Mouse (Mus musculus): Measurements from ENCODE around the gene Pde4a.
"Not testable (repeated sequence)": the region's sequence is repeated elsewhere in the genome, so short reads cannot be mapped to it uniquely, and the experiment has no call there.

The Pde4a gene

DNA sequence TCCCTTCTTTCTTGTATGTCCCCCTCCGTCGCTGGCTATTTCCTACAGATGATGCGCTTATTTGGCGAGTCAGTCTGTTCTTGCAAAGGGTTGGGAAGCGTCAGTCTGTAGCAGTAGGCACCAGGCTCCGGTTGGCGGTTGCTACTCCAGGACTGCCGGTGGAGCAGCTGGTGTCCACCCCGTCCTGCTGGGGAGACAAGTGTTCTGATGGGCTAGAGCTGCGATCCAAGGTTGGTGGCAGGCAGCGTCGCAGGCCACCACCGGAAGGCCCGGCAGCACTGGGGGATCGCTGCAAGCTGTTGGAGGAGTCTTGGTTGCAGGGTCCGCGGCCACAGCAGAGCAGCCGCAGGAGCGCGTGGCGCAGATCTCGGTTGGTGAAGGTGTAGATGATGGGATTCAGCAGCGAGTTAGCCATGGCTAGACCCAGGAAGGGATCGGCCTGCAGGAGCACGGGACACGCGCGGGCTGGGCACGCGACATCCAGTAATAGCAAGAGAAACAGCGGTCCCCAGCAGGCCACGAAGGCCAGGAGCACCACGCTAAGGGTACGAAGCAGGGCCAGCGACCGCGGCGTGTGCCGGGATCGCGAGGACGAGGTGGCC is 78.4 kb downstream of the Pde4a start:
- DNase-seq (ENCODE audit: low spot score in 2 of 2): no peak

DNA sequence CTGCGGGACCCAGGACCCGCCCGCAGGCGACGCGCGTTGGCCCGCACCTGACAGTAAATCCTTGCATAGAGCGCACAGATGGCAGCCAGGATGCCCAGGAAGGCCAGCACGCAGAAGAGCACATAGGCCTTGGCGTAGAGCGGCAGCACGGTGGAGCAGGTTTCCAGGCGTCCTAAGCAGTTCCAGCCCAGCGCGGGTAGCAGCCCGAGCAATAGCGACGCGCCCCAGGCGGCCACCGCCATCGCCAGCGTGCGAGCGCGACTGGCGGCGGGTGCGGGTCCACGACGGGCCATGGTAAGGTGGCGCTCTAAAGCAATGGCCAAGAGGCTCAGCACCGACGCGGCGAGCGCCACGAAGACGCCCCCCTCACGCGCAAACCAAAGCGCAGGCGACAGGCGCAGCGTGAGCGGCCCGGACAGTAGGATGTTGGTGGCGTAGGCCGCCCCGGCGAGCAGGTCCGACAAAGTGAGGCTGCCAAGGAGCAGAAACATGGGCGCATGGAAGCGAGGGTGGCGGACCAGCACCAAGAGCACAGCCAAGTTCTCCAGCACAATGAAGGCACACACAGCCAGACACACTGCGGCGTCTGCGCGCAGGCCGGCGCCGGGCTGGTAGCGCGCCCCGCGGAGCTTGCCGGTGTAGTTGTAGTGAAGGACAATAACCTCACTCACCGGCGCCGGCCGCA is 79.1 kb downstream of the Pde4a start:
- DNase-seq (ENCODE audit: low spot score in 2 of 2): peak in 1 of 2 experiments; percentile 52

DNA sequence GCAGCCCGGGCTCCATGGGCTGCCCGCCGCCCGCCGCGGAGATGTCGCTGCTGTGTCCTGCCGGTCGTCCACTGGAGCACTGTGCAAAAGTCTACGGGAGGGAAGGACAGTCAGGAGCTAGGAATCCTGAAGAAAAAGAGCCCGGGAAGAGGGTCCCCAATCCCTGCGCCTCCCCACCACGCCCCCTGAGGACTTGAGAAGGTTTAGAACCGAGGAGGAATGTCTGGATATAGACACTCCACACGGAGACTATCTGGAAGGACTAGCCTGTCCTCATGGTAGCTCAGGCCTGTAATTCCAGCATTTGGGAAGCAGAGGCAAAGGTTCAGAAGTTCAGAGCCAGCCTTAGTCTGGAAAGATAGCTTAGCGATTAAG is 79.6 kb downstream of the Pde4a start:
- no peak for DNase-seq (ENCODE audit: low spot score in 2 of 2)

DNA sequence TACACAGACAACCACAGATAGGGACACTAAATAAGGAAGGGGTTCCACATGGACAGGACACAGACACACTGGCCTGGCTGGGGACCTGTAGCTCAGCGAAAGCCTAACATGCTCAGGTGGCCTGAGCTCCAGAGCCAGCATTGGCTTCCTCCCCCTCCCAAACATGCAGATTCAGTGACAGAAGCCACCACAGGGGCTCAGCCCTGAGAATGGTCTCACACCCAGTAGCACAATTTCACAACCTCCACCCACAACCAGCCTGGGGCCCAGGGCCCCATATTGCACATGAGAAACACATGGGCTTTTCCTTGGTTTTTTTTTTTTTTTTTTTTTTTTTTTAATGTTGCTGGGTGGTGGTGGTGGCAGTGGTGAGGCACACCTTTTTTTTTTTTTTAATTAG is 80.8 kb downstream of the Pde4a start:
- no peak for DNase-seq (ENCODE audit: low spot score in 2 of 2)

GRCm38 (mm10) chr9:21248326-21248725 is 82.8 kb downstream of the Pde4a start, which contains the start of gene S1pr5:
TSS of gene S1pr5 (minus strand) at chr9:21248443.
- DNase-seq (ENCODE audit: low spot score in 2 of 2): no peak

DNA sequence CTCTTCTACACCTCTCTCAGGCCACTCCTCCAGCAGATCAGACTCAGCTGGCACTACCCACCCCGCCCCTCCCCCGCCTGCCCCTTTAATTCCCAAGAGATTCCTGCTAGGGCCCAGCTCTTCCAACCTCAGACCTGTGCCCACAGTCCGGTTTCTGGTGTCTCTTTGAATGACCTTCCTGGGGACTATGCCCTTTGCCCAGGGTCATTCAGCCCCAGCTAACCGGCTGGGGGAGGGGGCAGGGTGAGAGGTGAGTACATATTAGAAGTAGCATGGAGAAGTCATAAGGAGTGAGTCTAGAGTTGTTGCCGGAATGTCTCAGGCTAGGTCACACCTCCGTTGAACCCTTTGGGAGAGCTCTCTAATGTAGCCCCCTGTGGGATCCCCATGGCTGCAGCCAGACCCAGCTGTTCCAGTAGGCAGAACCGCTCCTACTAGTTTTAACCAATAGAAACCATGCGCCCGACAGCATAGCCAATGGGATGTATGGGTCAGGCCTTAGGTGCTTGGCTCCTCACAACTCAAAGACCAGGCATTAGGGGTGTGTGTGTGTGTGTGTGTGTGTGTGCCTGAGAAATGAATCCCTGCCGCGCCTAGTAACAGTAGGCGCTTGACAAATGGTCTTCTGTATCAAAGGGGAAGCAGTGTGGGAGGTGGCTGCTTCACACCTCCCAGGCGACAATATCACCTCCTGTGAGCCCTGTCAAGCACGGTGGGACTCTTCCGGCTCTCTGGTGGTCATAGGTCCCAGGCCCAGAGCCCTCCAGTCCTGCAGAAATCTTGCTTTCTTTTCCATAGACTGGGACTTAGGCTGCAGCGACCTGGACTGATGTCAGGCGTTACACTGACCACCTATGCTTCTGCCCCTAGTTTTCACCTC is 84.4 kb downstream of the Pde4a start:
- DNase-seq (ENCODE audit: low spot score in 2 of 2): no peak

DNA sequence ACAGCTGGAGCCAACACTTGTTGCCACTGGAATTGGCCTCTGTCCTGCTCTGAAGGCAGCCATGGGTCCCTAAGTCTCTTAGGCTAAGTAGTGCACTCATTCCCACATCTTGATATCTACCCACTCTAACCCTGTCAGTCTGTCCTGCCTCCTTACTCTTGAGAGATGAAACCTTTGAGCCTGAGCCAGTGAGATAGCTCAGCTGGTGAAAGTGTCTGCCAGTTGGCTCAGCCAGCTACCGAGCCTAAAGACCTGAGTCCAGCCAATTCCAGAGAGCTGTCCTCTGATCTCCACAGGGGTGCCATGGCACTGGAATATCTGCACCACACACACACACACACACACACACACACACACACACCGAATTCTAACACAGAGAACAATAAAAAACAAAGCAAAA is 85.0 kb downstream of the Pde4a start:
- no peak for DNase-seq (ENCODE audit: low spot score in 2 of 2)

DNA sequence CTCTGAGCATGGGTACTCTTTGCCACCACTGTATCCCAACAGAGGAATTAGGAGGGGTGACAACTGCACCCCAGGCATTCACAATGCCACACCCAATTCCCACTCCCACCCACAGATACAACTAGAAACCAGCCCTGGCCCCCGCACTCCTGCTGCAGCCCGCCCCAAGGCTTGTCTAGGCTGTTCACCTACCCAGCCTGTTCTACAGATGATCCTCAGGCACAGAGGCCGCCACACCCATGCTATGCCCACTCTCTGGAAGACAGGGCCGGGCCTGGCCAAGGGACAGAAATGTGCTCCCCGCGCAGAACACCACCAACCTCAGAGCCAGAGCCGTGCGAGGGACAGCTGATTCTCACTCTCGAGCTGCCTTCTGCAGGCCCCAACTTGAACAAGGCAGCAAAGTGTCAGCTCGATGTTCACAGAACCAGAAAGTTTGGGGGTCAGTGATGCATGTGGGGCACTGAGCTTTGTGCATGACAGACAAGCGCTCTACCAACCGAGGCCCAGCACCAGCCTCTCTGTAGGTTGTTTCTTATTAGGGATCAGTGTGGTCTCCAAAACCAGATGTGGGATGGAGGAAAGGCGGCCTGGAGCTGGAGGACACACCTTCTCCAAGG is 85.7 kb downstream of the Pde4a start:
- DNase-seq (ENCODE audit: low spot score in 2 of 2): no peak

GRCm38 (mm10) chr9:21254690-21255089 is 89.2 kb downstream of the Pde4a start:
- DNase-seq (ENCODE audit: low spot score in 2 of 2): no peak

DNA sequence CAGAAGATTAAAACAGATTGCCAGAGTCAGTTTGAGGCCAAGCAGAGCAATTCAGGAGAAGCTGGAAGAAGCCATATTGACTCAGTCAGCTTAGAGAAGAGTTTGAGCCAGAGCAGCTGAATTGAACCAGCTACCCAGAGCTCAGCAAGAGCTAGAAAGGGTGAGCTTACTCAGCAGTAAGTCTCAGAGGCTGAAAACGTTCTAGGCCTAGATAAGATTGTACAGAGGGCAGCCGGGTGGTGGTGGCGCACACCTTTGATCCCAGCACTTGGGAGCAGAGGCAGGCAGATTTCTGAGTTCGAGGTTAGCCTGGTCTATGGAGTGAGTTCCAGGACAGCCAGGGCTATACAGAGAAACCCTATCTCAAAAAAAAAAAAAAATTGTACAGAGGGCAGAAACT is 90.8 kb downstream of the Pde4a start:
- DNase-seq (ENCODE audit: low spot score in 2 of 2): not testable (repeated sequence)

GRCm38 (mm10) chr9:21260491-21261040 is 95.1 kb downstream of the Pde4a start:
- DNase-seq (ENCODE audit: low spot score in 2 of 2): no peak

DNA sequence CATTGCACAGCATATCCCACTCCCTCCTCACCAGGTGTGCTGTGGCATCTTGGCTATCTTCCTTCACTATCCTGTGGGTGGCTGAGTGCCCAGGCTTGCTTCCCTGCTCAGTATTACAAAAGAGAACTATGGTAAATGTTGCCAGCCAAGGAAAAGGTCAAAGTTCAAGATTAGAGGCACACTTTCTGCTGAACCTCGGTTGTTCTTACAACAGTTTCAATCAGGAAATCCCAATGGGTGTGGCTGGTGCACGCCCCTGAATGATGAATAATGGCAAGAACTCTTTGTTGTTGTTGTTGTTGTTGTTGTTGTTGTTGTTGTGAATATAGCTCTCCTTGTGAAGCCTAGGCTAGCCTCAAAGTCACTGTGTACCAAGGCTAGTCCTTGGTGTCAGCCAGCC is 96.3 kb downstream of the Pde4a start:
- no peak for DNase-seq (ENCODE audit: low spot score in 2 of 2)

All from right cerebral cortex, adult 2 months (tissue).